Mouse (Mus musculus): Measurements from ENCODE around the gene Tcl1b4. TPM values are rescaled to one million over a fixed set of nuclear protein-coding genes. Genes with fewer than 3 reads are reported as not detected.

Tcl1b4 gene
- polyA plus RNA-seq (2014; fragmentation: Illumina TruSeq; extraction: RNeasy Lipid Tissue Mini Kit (QIAGEN cat#74804); ENCODE audit: low read depth, low replicate concordance): not detected

DNA sequence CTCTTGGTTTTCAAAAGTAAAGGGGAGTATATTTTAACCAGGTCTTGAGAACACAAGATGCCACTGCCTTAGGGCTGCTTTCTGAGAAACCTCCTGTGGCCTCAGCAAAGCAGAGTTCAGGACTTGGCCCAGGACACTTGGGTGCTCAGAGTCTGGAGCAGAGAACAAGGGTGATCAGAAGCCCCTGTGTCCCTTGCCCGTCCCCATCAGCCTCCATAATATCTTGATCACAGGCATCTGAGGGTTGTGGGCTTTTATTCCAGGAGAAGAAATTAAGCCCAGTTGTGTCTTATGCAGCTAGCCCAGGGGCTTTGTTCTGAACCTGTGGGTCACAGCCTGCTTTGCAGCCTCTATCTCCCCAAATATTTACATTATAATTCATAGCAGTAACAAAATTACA, at the start of gene Tcl1b4:
Gene Tcl1b4, plus strand, starts transcription at position 301 of the 400 bp plus-strand sequence.

DNA sequence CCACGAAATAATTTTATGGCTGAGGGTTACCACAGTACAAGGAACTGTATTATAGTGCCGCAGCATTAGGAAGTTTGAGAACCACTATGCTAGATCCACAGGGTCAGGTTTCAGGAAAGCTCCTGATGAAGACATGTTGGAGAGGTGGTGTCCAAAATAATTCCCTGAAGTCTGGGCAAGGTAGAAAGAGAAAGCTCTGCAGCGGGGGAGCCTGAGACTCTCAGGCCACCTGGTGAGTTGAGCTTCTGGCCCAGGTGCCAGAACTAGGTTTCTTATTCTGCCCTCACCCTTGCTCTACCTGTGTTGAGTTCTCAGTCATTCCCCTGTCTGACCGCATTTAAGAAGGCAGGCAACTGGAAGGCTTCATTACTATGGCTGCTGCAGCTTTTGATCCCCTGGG, 42.4 kb upstream of the Tcl1b4 start, which contains the start of gene Tcl1b1:
Gene Tcl1b1, plus strand, starts transcription at position 301 of the 400 bp plus-strand sequence.

DNA sequence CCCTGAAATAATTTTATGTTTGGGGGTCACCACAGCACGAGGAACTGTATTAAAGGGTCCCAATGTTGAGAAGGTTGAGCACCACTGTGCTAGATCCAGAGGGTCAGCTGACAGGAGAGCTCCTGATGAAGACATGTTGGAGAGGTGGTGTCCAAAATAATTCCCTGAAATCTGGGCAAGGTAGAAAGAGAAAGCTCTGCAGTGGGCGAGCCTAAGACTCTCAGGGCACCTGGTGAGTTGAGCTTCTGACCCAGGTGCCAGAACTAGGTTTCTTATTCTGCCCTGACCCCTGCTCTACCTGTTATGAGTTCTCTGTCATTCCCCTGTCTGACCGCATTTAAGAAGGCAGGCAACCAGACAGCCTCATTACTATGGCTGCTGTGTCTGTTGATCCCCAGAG, 25.7 kb upstream of the Tcl1b4 start, which contains the start of gene Tcl1b5:
Gene Tcl1b5, plus strand, starts transcription at position 301 of the 400 bp plus-strand sequence.

DNA sequence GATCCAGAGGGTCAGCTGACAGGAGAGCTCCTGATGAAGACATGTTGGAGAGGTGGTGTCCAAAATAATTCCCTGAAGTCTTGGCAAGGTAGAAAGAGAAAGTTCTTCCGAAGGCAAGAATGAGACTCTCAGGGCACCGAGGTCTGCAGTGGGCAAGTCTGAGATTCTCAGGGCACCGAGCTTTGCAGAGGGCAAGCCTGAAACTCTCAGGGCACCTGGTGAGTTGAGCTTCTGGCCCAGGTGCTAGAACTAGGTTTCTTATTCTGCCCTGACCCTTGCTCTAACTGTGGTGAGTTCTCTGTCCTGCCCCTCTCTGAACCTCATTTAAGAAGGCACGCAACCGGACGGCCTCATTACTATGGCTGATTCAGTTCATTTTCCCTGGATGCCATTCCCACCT, 11.0 kb upstream of the Tcl1b4 start, which contains the start of gene Tcl1b3:
Gene Tcl1b3, plus strand, starts transcription at position 301 of the 400 bp plus-strand sequence.

DNA sequence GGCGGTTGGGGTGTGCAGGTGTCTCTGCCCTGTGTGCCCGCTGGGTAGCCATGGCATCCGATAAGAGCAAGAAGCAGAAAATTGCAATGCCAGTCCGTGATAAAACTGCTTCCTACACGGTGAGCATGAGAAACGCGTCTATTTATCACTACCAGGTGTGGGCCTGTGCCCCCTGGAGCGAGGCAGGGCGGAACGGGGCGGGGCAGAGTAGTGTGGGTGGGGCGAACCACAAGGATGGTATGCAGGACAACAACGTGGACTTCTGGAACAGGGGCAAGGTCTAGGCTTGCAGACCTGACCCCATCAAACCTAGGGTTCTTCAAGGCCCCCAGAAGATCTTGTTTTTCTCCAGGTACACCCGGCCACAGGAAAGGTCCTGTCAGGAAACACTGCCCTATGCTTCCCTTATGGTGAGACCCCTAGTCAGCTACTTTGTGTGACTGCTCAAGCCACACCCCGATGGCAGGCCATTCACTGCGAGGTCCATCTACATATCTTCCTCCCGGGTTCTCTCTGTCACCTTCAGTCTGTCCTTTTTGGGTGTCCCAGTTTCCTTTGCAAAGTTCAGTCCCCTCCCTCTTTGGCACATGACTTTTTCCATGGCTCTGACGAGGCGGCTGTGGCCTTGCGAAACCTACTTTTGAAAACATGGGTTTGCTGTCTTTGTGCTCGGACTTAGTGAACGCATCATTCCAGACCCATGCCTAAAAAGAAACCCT, 21.0 kb downstream of the Tcl1b4 start, which contains the start of gene Tcl1:
Gene Tcl1, minus strand, starts transcription at position 193 of the 719 bp plus-strand sequence.

Other genes with a start within 250 kb of the Tcl1b4 start
- gene Syne3, start 192.1 kb upstream of the Tcl1b4 start, polyA plus RNA-seq (2014; fragmentation: Illumina TruSeq; extraction: RNeasy Lipid Tissue Mini Kit (QIAGEN cat#74804); ENCODE audit: low read depth, low replicate concordance): 1.2 TPM
- gene Glrx5, start 169.3 kb upstream of the Tcl1b4 start, polyA plus RNA-seq (2014; fragmentation: Illumina TruSeq; extraction: RNeasy Lipid Tissue Mini Kit (QIAGEN cat#74804); ENCODE audit: low read depth, low replicate concordance): 26.5 TPM
- gene Tcl1b2, start 55.9 kb upstream of the Tcl1b4 start, polyA plus RNA-seq (2014; fragmentation: Illumina TruSeq; extraction: RNeasy Lipid Tissue Mini Kit (QIAGEN cat#74804); ENCODE audit: low read depth, low replicate concordance): not detected
- gene Tcl1b1, start 42.3 kb upstream of the Tcl1b4 start, polyA plus RNA-seq (2014; fragmentation: Illumina TruSeq; extraction: RNeasy Lipid Tissue Mini Kit (QIAGEN cat#74804); ENCODE audit: low read depth, low replicate concordance): not detected
- gene Tcl1b5, start 25.6 kb upstream of the Tcl1b4 start, polyA plus RNA-seq (2014; fragmentation: Illumina TruSeq; extraction: RNeasy Lipid Tissue Mini Kit (QIAGEN cat#74804); ENCODE audit: low read depth, low replicate concordance): not detected
- gene Tcl1b3, start 10.9 kb upstream of the Tcl1b4 start, polyA plus RNA-seq (2014; fragmentation: Illumina TruSeq; extraction: RNeasy Lipid Tissue Mini Kit (QIAGEN cat#74804); ENCODE audit: low read depth, low replicate concordance): not detected
- gene Tcl1, start 20.8 kb downstream of the Tcl1b4 start, polyA plus RNA-seq (2014; fragmentation: Illumina TruSeq; extraction: RNeasy Lipid Tissue Mini Kit (QIAGEN cat#74804); ENCODE audit: low read depth, low replicate concordance): not detected
- gene Tunar, start 131.9 kb downstream of the Tcl1b4 start, polyA plus RNA-seq (2014; fragmentation: Illumina TruSeq; extraction: RNeasy Lipid Tissue Mini Kit (QIAGEN cat#74804); ENCODE audit: low read depth, low replicate concordance): not detected

All from kidney, adult 10 weeks (tissue).